Mouse (Mus musculus) E14TG2a.4 (cell line): Measurements from ENCODE around the gene 2810004N23Rik.

ENCODE experiments used
- CTCF ChIP-seq: conservative IDR thresholded peaks from 2 replicates; pipeline ENCODE4 v1.5.1; 2014; ENCODE audit warnings: low read length
- NANOG ChIP-seq: IDR thresholded peaks from 2 replicates; pipeline ENCODE4 v1.6.1; 2014; ENCODE audit warnings: borderline replicate concordance, low read length, mixed read lengths
- POU5F1 ChIP-seq: IDR thresholded peaks from 2 replicates; pipeline ENCODE4 v1.6.1; 2014; ENCODE audit warnings: low read length, borderline replicate concordance

DNA sequence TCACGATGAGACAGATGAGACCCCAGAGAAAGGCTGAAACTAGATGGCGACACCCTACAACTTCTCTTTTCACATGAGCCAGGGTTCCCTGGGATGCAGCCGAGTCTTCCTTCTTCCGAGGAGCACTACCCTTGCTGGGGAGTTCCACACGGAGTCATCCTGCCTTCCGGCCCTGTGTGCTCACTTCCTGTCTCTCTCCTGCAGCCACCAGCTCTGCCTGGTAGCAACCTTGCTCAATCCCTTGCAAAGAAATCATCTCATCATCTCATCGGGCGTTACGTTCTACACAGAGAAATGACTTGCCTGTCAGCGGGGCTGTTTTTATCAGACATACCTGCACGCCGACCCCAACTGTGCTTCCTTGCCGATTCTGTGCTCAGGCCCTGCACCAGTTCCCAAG is 32.9 kb downstream of the 2810004N23Rik start:
- no peak for TF ChIP-seq CTCF
- no peak for TF ChIP-seq POU5F1
- TF ChIP-seq NANOG: no peak
